Mouse (Mus musculus): Measurements from ENCODE around the gene Pmfbp1. TPM values are rescaled to one million over a fixed set of nuclear protein-coding genes. Genes with fewer than 3 reads are reported as not detected.

Gene Pmfbp1
- polyA plus RNA-seq, 1 experiment = not detected

- H3K4me3 ChIP-seq (replicated peaks) = no peak within 1 kb of the TSS
- H3K4me1 ChIP-seq (ENCODE audit: control insufficient read depth) = peaks cover 2% of the 10 kb centered on the region; the same call in 1 of the 2 replicates
- H3K9me3 ChIP-seq (ENCODE audit: control insufficient read depth, low read length) = no peaks in the 10 kb centered on the region
- H3K36me3 ChIP-seq (ENCODE audit: control insufficient read depth) = no peaks in the 10 kb centered on the region
- TF ChIP-seq TAL1 (IDR thresholded peaks at IDR 0.05; ENCODE audit: low read length) = no peak
- TF ChIP-seq GATA1 (IDR thresholded peaks at IDR 0.05; ENCODE audit: low read length) = no peak
- H3K27me3 ChIP-seq (ENCODE audit: control insufficient read depth) = no peaks in the 10 kb centered on the region
These were observed 85.1 kb downstream of the Pmfbp1 start, which contains the start of gene Hp for GRCm38 (mm10) chr8:109578900-109579301. Gene Hp, minus strand, starts transcription at chr8:109579172.

GRCm38 (mm10) chr8:109584293-109584692 lies 90.5 kb downstream of the Pmfbp1 start:
- no peaks in the 10 kb centered on the region for H3K4me1 ChIP-seq (ENCODE audit: control insufficient read depth)
- H3K36me3 ChIP-seq (ENCODE audit: control insufficient read depth) = no peaks in the 10 kb centered on the region
- peaks cover 2% of the 10 kb centered on the region; the same call in 1 of the 2 replicates for H3K27me3 ChIP-seq (ENCODE audit: control insufficient read depth)
- no peaks in the 10 kb centered on the region for H3K9me3 ChIP-seq (ENCODE audit: control insufficient read depth, low read length)
- no peak overlapping the region for H3K4me3 ChIP-seq (replicated peaks)
- no peak for TF ChIP-seq GATA1 (IDR thresholded peaks at IDR 0.05; ENCODE audit: low read length)
- TF ChIP-seq TAL1 (IDR thresholded peaks at IDR 0.05; ENCODE audit: low read length) = no peak

- H3K9me3 ChIP-seq (ENCODE audit: control insufficient read depth, low read length) = no peaks in the 10 kb centered on the region
- H3K27me3 ChIP-seq (ENCODE audit: control insufficient read depth) = peaks cover 2% of the 10 kb centered on the region; the same call in 1 of the 2 replicates
- H3K36me3 ChIP-seq (ENCODE audit: control insufficient read depth) = no peaks in the 10 kb centered on the region
- TF ChIP-seq GATA1 (IDR thresholded peaks at IDR 0.05; ENCODE audit: low read length) (no peak), TAL1 (IDR thresholded peaks at IDR 0.05; ENCODE audit: low read length) (no peak)
- H3K4me1 ChIP-seq (ENCODE audit: control insufficient read depth) = no peaks in the 10 kb centered on the region
- H3K4me3 ChIP-seq (replicated peaks) = no peak overlapping the region
These were observed 91.0 kb downstream of the Pmfbp1 start for GRCm38 (mm10) chr8:109584830-109585229.

- Histone ChIP-seq H3K36me3 (ENCODE audit: control insufficient read depth) (no peaks in the 10 kb centered on the region), H3K4me1 (ENCODE audit: control insufficient read depth) (no peaks in the 10 kb centered on the region), H3K9me3 (ENCODE audit: control insufficient read depth, low read length) (no peaks in the 10 kb centered on the region), H3K4me3 (replicated peaks) (no peak overlapping the region), H3K27me3 (ENCODE audit: control insufficient read depth) (peaks cover 2% of the 10 kb centered on the region; the same call in 1 of the 2 replicates)
- no peak for TF ChIP-seq GATA1 (IDR thresholded peaks at IDR 0.05; ENCODE audit: low read length)
- TF ChIP-seq TAL1 (IDR thresholded peaks at IDR 0.05; ENCODE audit: low read length) = no peak
These were observed 91.8 kb downstream of the Pmfbp1 start for GRCm38 (mm10) chr8:109585652-109586051.

- Histone ChIP-seq H3K36me3 (ENCODE audit: control insufficient read depth) (peaks cover 6% of the 10 kb centered on the region), H3K4me1 (ENCODE audit: control insufficient read depth) (peaks cover 8% of the 10 kb centered on the region), H3K27me3 (ENCODE audit: control insufficient read depth) (peaks cover 2% of the 10 kb centered on the region; the same call in 1 of the 2 replicates), H3K9me3 (ENCODE audit: control insufficient read depth, low read length) (no peaks in the 10 kb centered on the region), H3K4me3 (replicated peaks) (no peak overlapping the region)
- no peak for TF ChIP-seq TAL1 (IDR thresholded peaks at IDR 0.05; ENCODE audit: low read length)
- no peak for TF ChIP-seq GATA1 (IDR thresholded peaks at IDR 0.05; ENCODE audit: low read length)
These were observed 93.2 kb downstream of the Pmfbp1 start for GRCm38 (mm10) chr8:109586972-109587504.

- TF ChIP-seq GATA1 (IDR thresholded peaks at IDR 0.05; ENCODE audit: low read length) (no peak), TAL1 (IDR thresholded peaks at IDR 0.05; ENCODE audit: low read length) (no peak)
- peaks cover 9% of the 10 kb centered on the region for H3K4me1 ChIP-seq (ENCODE audit: control insufficient read depth)
- H3K4me3 ChIP-seq (replicated peaks) = no peak overlapping the region
- no peaks in the 10 kb centered on the region for H3K9me3 ChIP-seq (ENCODE audit: control insufficient read depth, low read length)
- peaks cover 2% of the 10 kb centered on the region; the same call in 1 of the 2 replicates for H3K27me3 ChIP-seq (ENCODE audit: control insufficient read depth)
- H3K36me3 ChIP-seq (ENCODE audit: control insufficient read depth) = peaks cover 36% of the 10 kb centered on the region
These were observed 97.1 kb downstream of the Pmfbp1 start for GRCm38 (mm10) chr8:109590901-109591300.

GRCm38 (mm10) chr8:109591367-109591766 lies 97.5 kb downstream of the Pmfbp1 start:
- peaks cover 2% of the 10 kb centered on the region; the same call in 1 of the 2 replicates for H3K27me3 ChIP-seq (ENCODE audit: control insufficient read depth)
- peaks cover 9% of the 10 kb centered on the region for H3K4me1 ChIP-seq (ENCODE audit: control insufficient read depth)
- no peak overlapping the region for H3K4me3 ChIP-seq (replicated peaks)
- peaks cover 36% of the 10 kb centered on the region for H3K36me3 ChIP-seq (ENCODE audit: control insufficient read depth)
- H3K9me3 ChIP-seq (ENCODE audit: control insufficient read depth, low read length) = no peaks in the 10 kb centered on the region
- TF ChIP-seq GATA1 (IDR thresholded peaks at IDR 0.05; ENCODE audit: low read length) (no peak), TAL1 (IDR thresholded peaks at IDR 0.05; ENCODE audit: low read length) (no peak)

- peaks cover 41% of the 10 kb centered on the region for H3K36me3 ChIP-seq (ENCODE audit: control insufficient read depth)
- H3K27me3 ChIP-seq (ENCODE audit: control insufficient read depth) = no peaks in the 10 kb centered on the region
- H3K4me1 ChIP-seq (ENCODE audit: control insufficient read depth) = peaks cover 9% of the 10 kb centered on the region
- no peaks in the 10 kb centered on the region for H3K9me3 ChIP-seq (ENCODE audit: control insufficient read depth, low read length)
- TF ChIP-seq TAL1 (IDR thresholded peaks at IDR 0.05; ENCODE audit: low read length) (no peak), GATA1 (IDR thresholded peaks at IDR 0.05; ENCODE audit: low read length) (no peak)
- no peak overlapping the region for H3K4me3 ChIP-seq (replicated peaks)
These were observed 98.3 kb downstream of the Pmfbp1 start for GRCm38 (mm10) chr8:109592164-109592563.

Other genes starting within 250 kb of the Pmfbp1 start
- gene Dhx38, start 71.8 kb downstream of the Pmfbp1 start, polyA plus RNA-seq (2012) = 2.4 and 3.1 TPM in 2 replicates
- 0.37 and 0.41 TPM in 2 replicates for gene Txnl4b, start 71.9 kb downstream of the Pmfbp1 start, polyA plus RNA-seq (2012)
- gene Hp, start 85.1 kb downstream of the Pmfbp1 start, polyA plus RNA-seq (2012) = 0.23 and 0.26 TPM in 2 replicates
- 0.95 and 1.3 TPM in 2 replicates for gene Dhodh, start 114.6 kb downstream of the Pmfbp1 start, polyA plus RNA-seq (2012)
- 0.01 TPM in 2 replicates for gene Pkd1l3, start 120.5 kb downstream of the Pmfbp1 start, polyA plus RNA-seq (2012)
- gene Ist1, start 199.2 kb downstream of the Pmfbp1 start, polyA plus RNA-seq (2012) = 0.78 and 0.93 TPM in 2 replicates
- gene Zfp821, start 211.5 kb downstream of the Pmfbp1 start, polyA plus RNA-seq (2012) = 2.2 and 2.5 TPM in 2 replicates
- gene Atxn1l, start 243.7 kb downstream of the Pmfbp1 start, polyA plus RNA-seq (2012) = 1.3 TPM in 2 replicates